22 mouse cellular contexts compared by ENCODE assay signal in genomic region chr16:34635557-34635956, GRCm38 (mm10). TPM values are rescaled to one million over a fixed set of nuclear protein-coding genes. Genes with fewer than 3 reads are reported as not detected.
"Had no signal": no experiment of that assay in that cellular context is flagged by ENCODE, and none has a peak within 500 bp of the region (broad histone marks: within the 10 kb centered on the region; RNA-seq: fewer than 3 reads in every experiment).

No protein-coding gene starts in this region.

- H3K4me3 ChIP-seq: lung, embryonic 15.5 days; megakaryocyte, embryonic 14.5 days; midbrain, embryonic 13.5 days; midbrain, embryonic 15.5 days; myocyte; neural tube, embryonic 13.5 days; neural tube, embryonic 15.5 days had no signal

- ATAC-seq: liver, postnatal 0 days; lung, postnatal 0 days; midbrain, embryonic 13.5 days; midbrain, embryonic 15.5 days had no signal

- H3K27ac ChIP-seq: lung, embryonic 15.5 days; macrophage; midbrain, embryonic 13.5 days; midbrain, embryonic 15.5 days; neural tube, embryonic 13.5 days; neural tube, embryonic 15.5 days had no signal

- DNase-seq: liver, postnatal 0 days; lung, adult 2 months; lung, postnatal 14 days; lung, postnatal 36 days; retina, postnatal 1 day; right cerebral cortex, adult 18-20 months; right cerebral cortex, postnatal 25 days; right cerebral cortex, postnatal 4 days; spleen, adult 18-20 months; thymus, adult 18-20 months; thymus, postnatal 14 days; thymus, postnatal 36 days had no signal

RNA-seq across cellular contexts. Expression of gene Ropn1, which starts 14.2 kb away (rescaled TPM):
- total RNA-seq: megakaryocyte progenitor cell, adult 5-6 weeks had no signal
